Mouse (Mus musculus): Measurements from ENCODE around the gene Ccl7. TPM values are rescaled to one million over a fixed set of nuclear protein-coding genes. Genes with fewer than 3 reads are reported as not detected.

Ccl7 gene
- total RNA-seq, 1 experiment from 2014 or later, result not detected

GRCm38 (mm10) chr11:82078136-82078730 is 32.7 kb downstream of the Ccl7 start:
- ATAC-seq (replicated peaks; ENCODE audit: insufficient number of reproducible peaks, low FRiP score, low TSS enrichment, poor library complexity, severe bottlenecking), result no peak

- ATAC-seq (replicated peaks; ENCODE audit: insufficient number of reproducible peaks, low FRiP score, low TSS enrichment, poor library complexity, severe bottlenecking), result no peak
These were observed 35.4 kb downstream of the Ccl7 start for GRCm38 (mm10) chr11:82080865-82081264.

GRCm38 (mm10) chr11:82084360-82084759 is 38.8 kb downstream of the Ccl7 start:
- ATAC-seq (replicated peaks; ENCODE audit: insufficient number of reproducible peaks, low FRiP score, low TSS enrichment, poor library complexity, severe bottlenecking), result no peak

Other genes with a start within 250 kb of the Ccl7 start
- gene 5530401A14Rik, start 185.0 kb upstream of the Ccl7 start, total RNA-seq (2017), result not detected in 3 replicates
- not detected in 3 replicates for gene Asic2, start 77.3 kb upstream of the Ccl7 start, total RNA-seq (2017)
- gene Ccl2, start 10.1 kb upstream of the Ccl7 start, total RNA-seq (2017), result 3.4 to 5.0 TPM in 2 of 3 replicates, not detected in the other
- not detected in 3 replicates for gene Gm17268, start 7.2 kb upstream of the Ccl7 start, total RNA-seq (2017)
- gene Ccl11, start 12.1 kb downstream of the Ccl7 start, total RNA-seq (2017), result not detected in 3 replicates
- gene Ccl12, start 56.1 kb downstream of the Ccl7 start, total RNA-seq (2017), result not detected in 3 replicates
- not detected in 3 replicates for gene Ccl8, start 69.5 kb downstream of the Ccl7 start, total RNA-seq (2017)